Mouse (Mus musculus) kidney, adult 2 months (tissue): ENCODE measurements at regions not wholly inside any gene's neighbourhood (a gene's known extent, or its start where the extent isn't known, plus 50 kb on each side); places are given as distances from the start of the nearest gene placed in this dataset.

Source experiments
- DNase-seq: peaks from one replicate; pipeline ENCODE4 v3.0.0; 2021
- H3K27ac ChIP-seq: fragments of 200-500 bp; 2 replicates; pipeline ENCODE4 v1.5.1; 2012; ENCODE audit warnings: low read depth, low read length, control low read depth, inconsistent platforms; ENCODE audit not compliant: insufficient read depth
- H3K27me3 ChIP-seq: fragments of 200-500 bp; replicated peaks from 2 replicates; pipeline ENCODE4 v1.6.1; 2012; ENCODE audit warnings: mild to moderate bottlenecking, moderate library complexity, low read length, inconsistent platforms; ENCODE audit not compliant: control insufficient read depth, insufficient read depth
- H3K36me3 ChIP-seq: fragments of 200-500 bp; 2 replicates; pipeline ENCODE4 v1.6.1; 2012; ENCODE audit warnings: mild to moderate bottlenecking, moderate library complexity, low read length, inconsistent platforms; ENCODE audit not compliant: control insufficient read depth, insufficient read depth
- H3K4me1 ChIP-seq: fragments of 200-500 bp; 2 replicates; pipeline ENCODE4 v1.6.1; 2011; ENCODE audit warnings: low read length; ENCODE audit not compliant: control insufficient read depth, insufficient read depth
- H3K4me3 ChIP-seq: fragments of 200-500 bp; 2 replicates; pipeline ENCODE4 v1.5.1; 2011; ENCODE audit warnings: mild to moderate bottlenecking, low read depth, low read length, control low read depth; ENCODE audit not compliant: insufficient read depth
- CTCF ChIP-seq: fragments of 200-500 bp; conservative IDR thresholded peaks from 2 replicates; pipeline ENCODE4 v1.5.1; 2011; ENCODE audit warnings: low read depth, mild to moderate bottlenecking, control low read depth, low read length, moderate library complexity, mixed read lengths; ENCODE audit not compliant: insufficient read depth, insufficient read length
- POLR2A ChIP-seq: fragments of 200-500 bp; IDR thresholded peaks from one replicate; pipeline ENCODE4 v1.6.1; 2011; ENCODE audit warnings: low read depth, low read length, control low read depth
- WGBS: fragments of 180-500 bp; shearing (Covaris S2); methylation state at CpG from one replicate; pipeline ENCODE4 v1.1.7; 2018; 5-methylcytosine and 5-hydroxymethylcytosine counted together

GRCm38 (mm10) chr1:184351760-184352159, 317.7 kb upstream of the 1700056E22Rik start:
- no peaks in the 10 kb centered on the region for H3K36me3 ChIP-seq
- WGBS, result 74% methylated on average over 5 of the region's 5 CpGs
- no peaks in the 10 kb centered on the region for H3K4me1 ChIP-seq
- no peak overlapping the region for H3K4me3 ChIP-seq
- H3K27ac ChIP-seq, result no peak overlapping the region
- no peak for TF ChIP-seq POLR2A
- no peak for TF ChIP-seq CTCF
- H3K27me3 ChIP-seq, result no peaks in the 10 kb centered on the region
- no peak for DNase-seq

- Histone ChIP-seq H3K27me3 (no peaks in the 10 kb centered on the region), H3K27ac (no peak overlapping the region), H3K4me3 (no peak overlapping the region), H3K36me3 (no peaks in the 10 kb centered on the region), H3K4me1 (no peaks in the 10 kb centered on the region)
- no peak for DNase-seq
- TF ChIP-seq POLR2A (no peak), CTCF (no peak)
- WGBS, result 64% methylated on average over 2 of the region's 2 CpGs
Measured at GRCm38 (mm10) chr1:184344829-184345228, 310.7 kb upstream of the 1700056E22Rik start.

- TF ChIP-seq POLR2A (no peak), CTCF (no peak)
- H3K27ac ChIP-seq, result no peak overlapping the region
- WGBS, result 87% methylated on average over 3 of the region's 3 CpGs
Measured at GRCm38 (mm10) chr1:184335952-184336351, 301.9 kb upstream of the 1700056E22Rik start.

GRCm38 (mm10) chr1:184335281-184335680, 301.2 kb upstream of the 1700056E22Rik start:
- 56% methylated on average over 6 of the region's 6 CpGs for WGBS
- no peaks in the 10 kb centered on the region; the same call in 1 of the 2 replicates for H3K27me3 ChIP-seq
- no peak for DNase-seq
- H3K27ac ChIP-seq, result no peak overlapping the region
- TF ChIP-seq CTCF (no peak), POLR2A (no peak)
- H3K4me1 ChIP-seq, result no peaks in the 10 kb centered on the region
- H3K36me3 ChIP-seq, result no peaks in the 10 kb centered on the region
- no peak overlapping the region for H3K4me3 ChIP-seq

More at GRCm38 (mm10) chr1:184335952-184336351, 301.9 kb upstream of the 1700056E22Rik start:
- DNase-seq, result no peak
- no peaks in the 10 kb centered on the region; the same call in 1 of the 2 replicates for H3K27me3 ChIP-seq
- no peaks in the 10 kb centered on the region for H3K4me1 ChIP-seq
- H3K36me3 ChIP-seq, result no peaks in the 10 kb centered on the region
- H3K4me3 ChIP-seq, result no peak overlapping the region

- Histone ChIP-seq H3K27ac (no peak overlapping the region), H3K36me3 (no peaks in the 10 kb centered on the region), H3K27me3 (no peaks in the 10 kb centered on the region; the same call in 1 of the 2 replicates), H3K4me3 (no peak overlapping the region), H3K4me1 (no peaks in the 10 kb centered on the region)
- 82% methylated on average over 5 of the region's 5 CpGs for WGBS
- DNase-seq, result no peak
- TF ChIP-seq POLR2A, result no peak
- no peak for TF ChIP-seq CTCF
Measured at GRCm38 (mm10) chr1:184334818-184335217, 300.7 kb upstream of the 1700056E22Rik start.

- Histone ChIP-seq H3K4me3 (no peak overlapping the region), H3K4me1 (no peaks in the 10 kb centered on the region), H3K27ac (no peak overlapping the region), H3K36me3 (no peaks in the 10 kb centered on the region), H3K27me3 (no peaks in the 10 kb centered on the region; the same call in 1 of the 2 replicates)
- WGBS, result 89% methylated on average over 5 of the region's 5 CpGs
- no peak for DNase-seq
- TF ChIP-seq POLR2A (no peak), CTCF (no peak)
Measured at GRCm38 (mm10) chr1:184333086-184333485, 299.0 kb upstream of the 1700056E22Rik start.

- WGBS, result 78% methylated on average over 11 of the region's 11 CpGs
- Histone ChIP-seq H3K27me3 (no peaks in the 10 kb centered on the region; the same call in 1 of the 2 replicates), H3K4me3 (no peak overlapping the region), H3K36me3 (no peaks in the 10 kb centered on the region), H3K27ac (no peak overlapping the region), H3K4me1 (no peaks in the 10 kb centered on the region)
- TF ChIP-seq POLR2A (no peak), CTCF (no peak)
- no peak for DNase-seq
Measured at GRCm38 (mm10) chr1:184330516-184331350, 296.6 kb upstream of the 1700056E22Rik start.
